Mouse (Mus musculus): ENCODE data around the gene Coro2a.
"Not testable (repeated sequence)": the region's sequence is repeated elsewhere in the genome, so short reads cannot be mapped to it uniquely, and the experiment has no call there.

- not testable (repeated sequence) for TF ChIP-seq CTCF (IDR thresholded peaks at IDR 0.05; ENCODE audit: extremely low read depth, insufficient read length, insufficient replicate concordance, low read depth, low read length); POLR2A (IDR thresholded peaks at IDR 0.05; ENCODE audit: low read depth, low read length)
Observed at GRCm38 (mm10) chr4:46575509-46576284, 26.3 kb downstream of the Coro2a start.

Data from small intestine, adult 2 months (tissue).